Mouse (Mus musculus): Measurements from ENCODE around the gene Nr1d2.
A peak's percentile ranks its signal among the peaks of the same experiment; 100 is the strongest.
"Not testable (repeated sequence)": the region's sequence is repeated elsewhere in the genome, so short reads cannot be mapped to it uniquely, and the experiment has no call there.

Gene Nr1d2

DNA sequence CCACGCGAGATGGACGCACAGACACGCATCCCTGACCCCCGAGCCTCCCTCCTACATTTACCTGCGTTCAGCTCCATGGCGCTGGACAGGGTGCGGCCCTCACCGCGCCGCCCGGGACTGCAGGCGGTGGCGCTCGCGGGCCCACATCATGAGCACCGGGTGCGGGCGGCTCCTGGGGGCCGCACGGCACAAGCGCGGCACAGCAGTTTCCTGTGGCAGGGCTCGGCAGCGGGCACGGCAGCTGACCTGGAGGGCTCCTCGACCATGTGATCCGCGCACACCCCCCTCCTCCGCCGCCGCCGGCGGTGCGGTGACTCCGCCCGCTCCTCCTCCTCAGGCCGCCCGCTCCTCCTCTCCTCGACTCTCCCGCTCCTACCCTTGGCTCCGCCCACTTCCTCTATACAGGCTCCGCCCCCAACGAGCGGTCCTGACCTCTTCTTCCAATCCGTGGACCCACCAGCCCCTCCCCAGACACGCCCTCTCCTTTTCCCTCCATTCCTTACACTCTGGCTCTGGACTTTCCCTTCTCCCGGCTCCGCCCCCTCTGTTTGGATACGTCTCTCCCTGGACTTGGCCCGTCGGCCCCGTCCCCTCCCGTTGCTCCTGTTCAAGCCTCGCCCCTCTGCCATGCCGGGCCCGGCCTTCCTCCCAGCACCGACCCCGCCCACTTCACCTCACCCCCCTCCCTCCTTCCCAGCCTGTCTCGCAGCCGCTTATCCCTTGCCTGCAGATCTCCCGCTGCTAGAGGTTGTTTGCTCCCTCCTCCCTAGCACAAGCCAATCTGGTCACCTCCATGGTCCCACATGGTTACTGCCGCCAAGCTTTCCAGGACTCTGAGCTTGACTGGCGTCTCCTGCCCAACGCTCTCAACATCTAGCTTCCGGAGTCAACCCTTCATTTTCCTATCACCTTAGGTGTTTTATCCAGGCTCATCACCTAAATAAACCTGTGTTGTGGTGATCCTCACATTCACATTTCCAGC, at the start of gene Nr1d2:
Gene Nr1d2, minus strand, starts transcription at position 378 of the 982 bp plus-strand sequence.
- peak; percentile 97 for DNase-seq (ENCODE audit: low read depth, low spot score)

DNA sequence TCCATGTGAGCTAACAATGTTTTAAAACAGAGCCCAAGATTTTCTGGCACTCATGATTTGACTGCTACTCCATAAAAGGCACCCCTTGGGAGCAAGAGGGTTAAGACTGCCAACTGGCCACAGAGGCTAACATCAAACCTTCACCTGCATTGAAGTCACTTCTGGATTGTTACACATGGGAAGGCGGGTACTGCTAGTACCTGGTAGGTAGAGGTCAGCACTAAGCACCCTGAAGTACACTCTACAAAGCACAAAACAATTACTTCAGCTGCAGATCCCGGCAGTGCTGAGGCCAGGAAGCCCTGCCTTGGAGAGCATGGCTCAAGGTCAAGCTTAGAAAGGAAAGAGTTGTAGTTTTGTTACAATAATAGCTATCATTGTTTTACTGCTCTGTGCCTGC, 48.5 kb upstream of the Nr1d2 start:
- DNase-seq (ENCODE audit: low read depth, low spot score): no peak

DNA sequence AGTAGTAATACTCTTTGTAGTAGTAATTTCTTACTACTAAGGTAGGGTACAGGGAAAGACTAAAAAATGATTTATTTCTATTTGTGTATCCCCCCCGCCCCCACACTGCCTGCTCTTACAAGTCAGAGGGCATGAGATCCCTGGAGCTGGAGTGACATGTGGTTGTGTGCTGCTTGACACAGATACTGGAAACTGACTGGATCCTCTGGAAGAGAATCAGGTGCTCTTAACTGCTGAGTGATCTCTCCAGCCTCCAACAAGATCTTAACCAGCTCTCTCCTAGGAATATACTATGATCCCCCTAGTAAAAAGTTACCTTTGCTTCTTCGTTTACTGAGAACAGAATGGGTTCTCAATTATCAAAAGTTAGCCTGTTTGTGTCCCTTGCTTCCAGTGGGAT, 47.5 kb upstream of the Nr1d2 start:
- no peak for DNase-seq (ENCODE audit: low read depth, low spot score)

DNA sequence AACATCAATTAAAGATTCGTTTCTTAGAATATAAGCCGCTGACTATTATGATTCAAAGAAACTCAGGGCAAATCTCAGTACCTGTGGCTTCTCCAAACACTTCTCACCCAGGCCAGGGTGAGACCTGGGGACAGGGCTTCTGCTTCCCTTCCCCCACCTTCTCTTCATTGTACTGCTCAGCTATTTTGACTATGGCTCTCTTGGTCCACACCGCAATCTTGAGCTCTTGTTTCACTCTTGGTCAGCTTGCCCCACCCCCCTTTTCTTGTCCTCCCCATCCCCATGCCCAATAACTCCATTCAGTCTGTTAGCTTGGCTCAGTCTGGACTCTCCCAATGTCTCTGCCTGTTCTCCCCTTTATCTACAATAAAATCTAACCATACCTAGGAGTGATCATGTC, 46.5 kb upstream of the Nr1d2 start:
- no peak for DNase-seq (ENCODE audit: low read depth, low spot score)

DNA sequence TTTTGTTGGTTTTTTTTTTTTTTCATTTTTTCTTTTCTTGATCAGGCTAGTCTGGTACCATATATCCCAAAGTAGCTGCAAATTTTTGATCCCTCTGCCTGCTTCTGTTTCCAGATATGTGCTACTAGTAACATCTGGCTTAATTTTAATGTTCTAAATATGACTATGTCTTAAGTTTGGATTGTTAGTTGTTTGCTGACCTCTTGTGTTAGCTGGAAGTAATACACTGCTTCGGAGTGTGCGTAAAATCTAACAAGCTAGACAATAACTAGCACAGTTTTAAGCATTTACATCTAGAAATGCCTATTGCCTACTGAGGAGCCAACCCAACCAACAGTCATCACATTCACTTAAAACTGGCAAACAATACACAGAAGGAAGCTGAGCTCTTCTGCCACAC, 45.7 kb upstream of the Nr1d2 start:
- DNase-seq (ENCODE audit: low read depth, low spot score): no peak

DNA sequence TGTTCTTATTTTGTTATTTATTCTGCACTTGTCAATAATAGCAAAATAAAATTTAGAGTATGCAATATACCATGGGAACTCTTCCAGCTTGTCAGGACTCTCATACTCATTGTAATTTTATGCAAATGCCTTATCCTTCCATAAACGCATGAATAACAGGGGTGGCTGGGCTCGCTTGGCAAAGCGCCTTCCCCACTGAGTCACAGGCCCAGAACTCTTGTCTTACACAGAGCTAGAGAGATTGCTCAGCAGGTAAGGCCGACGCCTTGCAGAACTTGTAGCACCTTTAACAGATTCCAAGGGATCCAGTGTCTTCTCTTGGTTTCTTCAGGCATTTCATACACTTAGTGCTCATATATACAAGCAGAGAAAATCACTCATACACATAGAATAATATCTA, 41.4 kb upstream of the Nr1d2 start:
- no peak for DNase-seq (ENCODE audit: low read depth, low spot score)

DNA sequence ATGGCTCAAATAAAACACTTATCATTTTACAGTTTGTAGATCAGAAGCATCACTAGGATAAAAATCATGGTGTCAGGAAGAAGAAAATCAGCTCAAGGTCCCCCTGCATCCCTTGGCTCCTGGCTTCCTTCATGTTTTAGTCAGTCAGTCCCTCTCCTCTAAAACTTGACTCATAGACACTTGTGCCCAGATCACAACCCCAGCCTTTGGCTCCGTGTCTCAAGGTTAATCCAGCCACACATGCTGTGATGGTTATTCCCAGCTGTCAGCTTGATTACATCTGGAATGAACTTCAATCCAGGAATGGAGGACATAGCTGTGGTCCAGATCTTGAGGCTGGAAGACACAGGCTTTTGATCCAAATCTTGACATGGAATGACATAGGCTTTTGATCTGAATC, 35.6 kb upstream of the Nr1d2 start:
- no peak for DNase-seq (ENCODE audit: low read depth, low spot score)

DNA sequence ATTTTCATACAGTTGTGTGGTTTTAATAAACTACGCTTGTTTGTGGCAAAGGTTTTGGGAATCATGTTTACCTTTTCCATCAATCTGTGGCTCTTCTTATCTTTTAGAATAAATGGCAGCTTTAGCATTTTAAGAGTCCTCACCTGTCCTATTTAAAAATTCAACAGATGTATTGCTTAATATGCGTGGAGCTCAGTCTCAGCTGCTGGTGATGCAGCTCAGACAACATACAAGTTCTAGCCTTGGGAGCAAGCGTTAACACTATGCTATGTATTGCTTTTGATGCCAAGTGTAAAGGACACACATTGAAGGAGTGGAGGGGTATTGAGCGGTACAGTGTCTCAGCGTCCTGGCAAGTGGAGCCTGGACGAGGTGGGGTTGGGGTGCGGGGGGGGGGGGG, 32.7 kb upstream of the Nr1d2 start:
- no peak for DNase-seq (ENCODE audit: low read depth, low spot score)

DNA sequence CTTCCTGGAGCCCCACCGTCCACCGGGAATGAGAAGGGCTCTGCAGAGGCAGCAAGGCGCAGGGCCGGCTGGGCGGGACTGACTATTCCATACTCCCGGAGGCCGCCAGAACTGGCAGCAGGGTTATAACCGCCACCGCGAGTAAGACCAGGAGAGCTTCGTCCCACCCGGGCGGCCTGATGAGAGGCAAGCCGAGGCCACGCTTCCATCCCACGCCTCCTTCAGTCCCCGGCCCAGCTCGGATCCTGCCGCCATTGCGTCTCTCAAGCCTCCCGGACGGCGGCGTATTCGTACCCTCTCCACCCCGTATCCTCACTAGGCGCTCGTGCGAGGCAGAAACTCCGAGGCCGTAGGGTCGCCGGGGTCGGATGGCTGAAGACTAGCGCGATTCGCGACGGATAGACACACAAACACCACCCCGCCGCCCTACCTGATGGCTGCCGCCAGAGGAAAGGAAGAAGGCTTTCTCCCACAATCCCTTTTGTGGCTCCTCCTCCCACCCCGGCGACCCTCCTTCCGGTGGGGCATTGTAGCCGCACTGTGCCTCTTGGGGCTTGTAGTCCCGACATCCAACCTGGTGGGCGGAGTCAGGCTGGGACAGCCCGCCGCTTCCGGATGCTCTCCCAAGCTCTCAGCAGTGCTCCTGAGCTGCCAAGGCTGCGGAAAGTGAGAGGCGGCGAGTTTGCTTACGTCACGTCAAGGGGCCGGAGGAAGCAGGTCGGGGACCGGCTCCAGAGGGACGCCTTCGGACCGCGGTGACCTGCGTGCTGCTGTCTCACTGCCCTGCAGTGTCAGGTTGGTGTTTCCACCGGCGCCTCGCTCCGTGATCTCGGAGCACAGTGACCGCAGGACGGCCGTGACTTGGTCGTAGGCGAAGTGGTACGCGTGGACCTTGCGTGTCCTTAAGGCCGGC, 31.9 kb upstream of the Nr1d2 start, which contains the start of the genes Nkiras1 and Rpl15:
Gene Nkiras1, plus strand, starts transcription at position 608 of the 913 bp plus-strand sequence.
Gene Rpl15, minus strand, starts transcription at position 863 of the 913 bp plus-strand sequence.
- DNase-seq (ENCODE audit: low read depth, low spot score): peak; percentile 99

DNA sequence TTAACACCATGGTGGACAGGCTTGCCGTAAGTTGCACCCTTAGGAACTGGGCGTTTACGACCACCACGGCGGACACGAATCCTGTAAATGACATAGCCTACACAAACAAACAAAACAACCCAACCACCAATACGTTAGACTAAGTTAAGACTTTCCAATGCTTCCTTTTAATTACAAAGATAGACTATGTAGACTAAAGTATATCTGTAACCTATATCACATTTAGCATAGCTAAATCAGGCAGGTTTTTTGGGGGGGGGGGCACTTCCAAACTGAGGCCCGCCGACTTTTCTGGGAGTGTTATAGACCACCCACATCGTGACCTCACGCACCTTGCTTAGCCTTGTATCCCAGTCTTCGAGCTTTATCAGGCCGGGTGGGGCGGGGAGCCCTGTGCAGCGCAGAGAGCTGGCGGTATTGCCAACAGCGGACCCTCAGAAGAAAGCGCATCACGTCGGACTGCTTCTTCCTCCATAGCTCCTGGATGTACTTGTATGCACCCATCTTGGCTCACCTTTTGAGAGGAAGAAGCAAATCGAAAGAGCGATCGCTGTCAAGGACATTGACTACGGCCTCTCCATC, 31.1 kb upstream of the Nr1d2 start:
- not testable (repeated sequence) for DNase-seq (ENCODE audit: low read depth, low spot score)

DNA sequence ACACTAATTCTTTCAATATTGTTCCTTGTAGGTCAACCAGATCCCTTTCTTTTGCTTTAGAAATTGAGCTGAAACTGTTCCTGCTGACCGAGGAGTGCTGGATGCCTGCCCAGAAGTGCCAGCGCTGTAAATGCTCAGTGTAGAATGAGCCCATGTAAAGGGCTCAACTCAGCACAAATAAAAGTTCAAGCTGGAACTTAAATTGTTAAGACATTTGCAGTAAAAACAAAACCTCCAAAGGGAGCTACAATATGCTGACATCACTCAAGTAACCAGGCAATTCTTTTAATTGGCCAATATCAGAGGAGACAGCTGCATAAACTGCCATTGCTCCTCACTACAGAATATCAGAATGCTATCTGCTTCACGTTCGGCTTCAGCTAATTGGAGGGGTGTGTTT, 24.5 kb upstream of the Nr1d2 start:
- DNase-seq (ENCODE audit: low read depth, low spot score): peak; percentile 35

DNA sequence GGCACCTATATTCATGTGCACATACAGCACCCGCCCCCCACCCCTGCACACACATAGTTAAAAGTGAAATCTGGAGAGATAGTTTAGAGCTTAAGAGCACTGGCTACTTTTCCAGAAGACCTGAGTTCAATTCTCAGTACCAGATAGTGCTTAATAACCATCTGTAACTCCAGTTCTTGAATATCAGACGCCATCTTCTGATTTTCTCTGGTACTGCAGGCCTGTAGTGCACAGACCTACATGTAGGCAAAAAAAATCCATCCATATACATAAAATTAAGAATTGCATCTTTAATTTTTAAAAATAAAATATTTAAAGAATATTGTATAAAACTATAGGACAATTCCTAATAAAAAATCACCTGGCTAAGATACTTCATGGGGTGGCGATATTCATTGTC, 22.3 kb upstream of the Nr1d2 start:
- DNase-seq (ENCODE audit: low read depth, low spot score): no peak

DNA sequence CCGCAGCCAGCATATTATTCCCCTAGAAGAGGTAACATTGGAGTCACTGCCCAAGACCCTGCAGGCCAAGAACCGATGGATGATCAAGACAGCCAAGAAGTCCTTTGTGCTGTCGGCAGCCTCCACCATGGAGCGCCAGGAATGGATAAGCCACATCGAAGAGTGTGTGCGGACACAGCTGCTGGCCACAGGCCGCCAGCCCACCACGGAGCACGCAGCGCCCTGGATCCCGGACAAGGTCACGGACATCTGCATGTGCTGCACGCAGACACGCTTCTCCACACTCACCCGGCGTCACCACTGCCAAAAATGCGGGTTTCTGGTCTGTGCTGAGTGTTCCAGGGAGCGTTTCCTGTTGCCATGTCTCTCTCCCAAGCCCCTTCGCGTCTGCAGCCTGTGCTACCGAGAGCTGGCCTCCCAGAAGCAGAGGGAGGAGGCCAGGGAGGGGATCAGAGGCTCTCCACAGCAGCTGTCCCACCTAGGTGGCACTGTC, 3.8 kb upstream of the Nr1d2 start:
- DNase-seq (ENCODE audit: low read depth, low spot score): no peak

DNA sequence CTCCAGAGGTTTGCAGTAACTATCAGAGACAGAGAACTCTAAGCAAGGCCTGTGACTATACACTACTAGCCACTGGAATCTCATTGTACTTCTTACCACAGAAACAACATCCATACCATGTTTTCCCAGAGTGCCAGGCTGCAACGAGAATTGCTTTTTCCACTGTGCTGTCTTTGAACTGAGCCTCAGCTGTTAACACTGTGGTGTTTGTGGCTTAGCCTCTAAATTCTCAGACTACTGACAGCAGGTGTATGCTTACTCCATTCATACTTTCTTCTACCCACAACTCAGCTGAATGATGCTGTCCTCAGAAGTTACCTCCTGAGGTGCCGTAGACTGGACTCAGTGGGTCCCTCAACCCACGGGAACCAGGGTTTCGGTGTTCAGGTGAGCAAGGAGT, 2.9 kb upstream of the Nr1d2 start:
- DNase-seq (ENCODE audit: low read depth, low spot score): no peak

DNA sequence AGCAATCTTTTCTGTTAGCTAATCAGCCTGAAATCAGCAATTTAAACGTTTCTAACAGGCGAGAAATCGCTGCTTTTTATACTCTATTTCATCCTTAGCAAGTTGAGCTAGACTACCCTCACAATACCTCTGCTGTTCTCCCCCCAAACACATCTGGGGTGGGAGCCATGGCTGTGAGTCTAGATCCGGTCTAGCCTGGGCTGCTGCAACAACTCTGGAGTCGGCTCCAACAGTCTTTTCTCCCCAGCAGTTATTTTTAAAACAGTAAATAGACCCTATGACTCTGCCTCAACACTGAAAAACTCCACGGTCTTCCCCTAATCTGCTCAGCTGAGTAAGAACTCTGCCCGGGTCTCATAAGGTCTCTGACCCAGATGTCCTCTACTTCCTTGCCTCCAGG, 1.2 kb upstream of the Nr1d2 start:
- DNase-seq (ENCODE audit: low read depth, low spot score): no peak

DNA sequence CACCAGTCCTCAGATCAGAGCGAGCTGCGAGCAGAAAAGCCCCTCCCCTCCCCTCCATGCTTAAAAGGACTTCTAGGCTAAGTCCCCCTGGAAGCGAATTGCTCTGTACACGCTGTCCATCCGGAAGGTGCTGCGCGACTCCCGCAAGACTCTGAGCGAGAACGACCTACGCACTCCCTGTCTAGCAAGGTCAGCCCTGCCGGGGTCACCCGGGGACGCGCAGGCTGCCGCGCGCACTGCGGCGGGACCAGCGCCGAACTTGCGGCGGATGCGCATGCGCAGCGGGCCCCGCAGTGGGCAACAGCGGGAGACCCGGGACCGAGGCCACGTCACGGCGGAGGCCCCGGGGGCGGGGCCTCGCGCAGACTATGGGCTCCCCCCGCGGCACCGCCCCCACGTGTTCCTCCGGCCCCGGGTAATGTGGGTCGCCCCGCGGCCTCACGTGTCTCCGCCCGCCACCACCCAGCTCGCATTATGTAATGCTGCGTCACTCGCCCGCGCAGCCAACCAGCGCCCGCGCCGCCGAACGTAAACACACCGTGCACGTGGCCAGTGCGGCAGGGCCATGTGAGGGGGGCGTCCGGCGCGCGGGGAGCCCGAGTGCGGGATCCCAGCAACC, 687 bp downstream of the Nr1d2 start:
- DNase-seq (ENCODE audit: low read depth, low spot score): peak; percentile 76

DNA sequence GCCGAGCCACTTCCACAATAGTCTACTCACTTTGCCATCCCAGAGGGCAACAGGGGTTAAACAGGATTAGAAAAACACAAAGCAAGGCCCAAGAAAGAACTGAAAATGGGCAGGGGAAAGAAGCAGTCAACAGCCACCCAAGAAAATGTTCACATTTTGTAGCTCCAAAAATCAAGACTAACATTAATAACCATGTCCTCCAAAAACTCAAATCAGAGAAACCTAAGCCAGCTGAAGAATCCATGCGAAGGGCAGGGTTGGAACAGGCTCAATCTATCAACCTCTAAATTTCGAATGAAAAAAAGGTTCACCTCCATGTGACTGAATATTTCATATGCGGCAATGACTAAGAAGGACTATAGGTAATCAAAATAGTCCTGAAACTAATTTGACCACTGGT, 1.5 kb downstream of the Nr1d2 start:
- no peak for DNase-seq (ENCODE audit: low read depth, low spot score)

DNA sequence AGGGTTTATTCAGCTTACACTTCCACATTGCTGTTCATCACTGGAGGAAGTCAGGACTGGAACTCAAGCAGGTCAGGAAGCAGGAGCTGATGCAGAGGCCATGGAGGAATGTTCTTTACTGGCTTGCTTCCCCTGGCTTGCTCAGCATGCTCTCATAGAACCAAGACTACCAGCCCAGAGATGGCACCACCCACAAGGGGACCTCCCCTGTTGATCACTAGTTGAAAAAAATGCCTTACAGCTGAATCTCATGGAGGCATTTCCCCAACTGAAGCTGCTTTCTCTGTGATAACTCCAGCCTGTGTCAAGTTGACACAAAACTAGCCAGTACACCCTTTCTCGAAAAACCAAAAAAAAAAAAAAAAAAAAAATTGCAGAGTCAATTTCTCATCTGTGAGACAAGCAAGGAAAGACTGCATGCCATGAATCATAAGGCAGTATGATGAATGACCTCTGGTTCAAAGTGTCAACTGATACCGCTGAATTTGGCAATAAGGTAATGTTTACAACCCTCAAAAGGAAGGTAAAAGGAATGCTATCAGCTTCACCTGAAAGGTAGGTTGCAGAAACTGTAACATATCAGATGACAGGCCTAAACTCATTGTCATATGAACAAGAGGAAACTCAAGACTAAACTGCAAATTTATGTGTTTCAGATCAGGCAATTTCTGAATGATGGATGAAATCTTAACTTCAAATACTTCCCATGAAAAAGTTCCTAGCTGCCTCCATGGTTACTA, 2.3 kb downstream of the Nr1d2 start:
- not testable (repeated sequence) for DNase-seq (ENCODE audit: low read depth, low spot score)

DNA sequence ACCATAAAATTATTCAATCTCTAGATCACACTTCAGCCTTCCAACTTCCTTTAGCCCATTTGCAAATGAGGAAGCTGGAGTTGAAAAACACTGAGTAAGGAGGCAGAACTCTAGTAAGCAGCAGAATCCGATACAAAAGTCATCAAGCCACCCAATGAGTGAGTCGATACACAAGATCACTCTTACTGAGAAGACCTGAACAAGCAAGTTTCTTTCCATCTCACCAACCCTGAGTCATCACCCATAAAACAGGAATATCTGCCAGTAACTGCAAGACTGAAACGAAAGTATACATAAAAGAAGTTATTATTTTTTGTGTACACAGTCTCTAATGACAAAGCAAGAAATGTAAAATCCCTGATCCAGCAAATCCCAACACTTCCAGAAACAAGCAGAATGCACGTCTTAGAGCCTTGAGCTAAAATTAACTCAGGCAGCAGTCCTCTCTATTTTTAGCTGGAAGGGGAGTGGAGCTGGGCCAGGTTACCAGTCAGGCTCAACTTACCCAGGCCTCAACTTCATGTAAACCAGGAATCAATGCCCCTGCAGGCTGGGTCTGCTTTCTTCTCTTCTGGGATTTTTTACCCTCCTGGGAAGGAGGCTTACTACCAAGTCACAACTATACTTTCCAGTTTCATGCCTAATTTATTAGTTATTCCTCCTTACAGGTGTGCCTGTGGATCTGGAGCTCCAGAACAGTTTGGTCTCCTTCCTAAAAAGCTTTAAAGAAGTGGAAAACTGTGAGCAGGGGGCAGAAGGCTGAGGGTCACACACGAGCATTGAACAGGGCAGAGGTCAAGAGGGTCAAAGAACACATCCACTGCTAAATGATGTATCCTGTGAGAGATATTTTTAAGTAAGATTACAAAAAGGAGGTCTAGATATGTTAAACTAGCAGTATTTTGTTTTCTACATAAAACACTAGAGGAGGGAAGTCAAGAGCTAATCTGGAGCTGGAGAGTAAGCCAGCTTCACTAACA, 4.7 kb downstream of the Nr1d2 start:
- no peak for DNase-seq (ENCODE audit: low read depth, low spot score)

Data from telencephalon, adult 2 months (tissue).